Mouse (Mus musculus): ENCODE results near the gene Hbb-bh1. TPM values are rescaled to one million over a fixed set of nuclear protein-coding genes. Genes with fewer than 3 reads are reported as not detected.
"Not testable (repeated sequence)": the region's sequence is repeated elsewhere in the genome, so short reads cannot be mapped to it uniquely, and the experiment has no call there.

The Hbb-bh1 gene
- total RNA-seq (2022), result not detected

DNA sequence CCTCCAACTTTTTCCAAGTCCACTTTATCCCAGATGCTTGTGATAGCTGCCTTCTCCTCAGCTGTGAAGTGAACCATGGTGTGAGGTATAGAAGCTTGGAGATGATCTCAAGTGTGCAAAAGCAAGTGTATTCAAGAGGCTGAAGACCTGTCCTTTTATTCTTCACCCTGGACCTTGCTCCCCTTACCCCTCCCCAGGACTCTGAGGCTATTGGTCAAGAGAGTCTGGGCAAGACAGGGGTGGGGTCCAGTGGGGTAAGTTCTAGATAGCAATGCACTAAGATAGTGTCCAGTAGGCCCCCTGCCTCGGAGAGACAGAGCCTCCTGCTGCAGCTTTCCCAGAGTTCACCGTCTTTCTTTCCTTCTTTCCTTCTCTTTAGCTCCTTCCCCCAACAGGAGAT, at the start of gene Hbb-bh1:
Gene Hbb-bh1, minus strand, starts transcription at position 131 of the 400 bp plus-strand sequence.
- no peak for DNase-seq (ENCODE audit: low spot score in 2 of 2)

DNA sequence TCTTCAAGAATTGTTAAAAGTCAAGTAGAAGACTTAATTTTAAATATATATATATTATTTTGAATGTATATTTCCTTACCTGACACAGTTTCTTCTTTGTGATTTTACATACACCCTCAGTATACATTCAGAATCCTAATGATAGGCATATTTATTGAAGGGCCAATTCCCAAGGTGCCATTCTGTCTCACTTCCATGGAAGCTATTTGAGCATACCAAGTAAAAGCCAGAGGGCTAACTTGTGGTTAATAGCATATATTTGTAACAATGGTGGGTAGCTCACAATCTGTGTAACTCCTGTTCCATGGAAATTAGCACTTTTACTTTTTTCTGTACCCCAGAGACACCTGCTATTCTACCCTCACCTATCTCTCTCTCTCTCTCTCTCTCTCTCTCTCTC, 43.2 kb upstream of the Hbb-bh1 start, which contains the start of gene Olfr66:
Gene Olfr66, minus strand, starts transcription at position 101 of the 400 bp plus-strand sequence.
- no peak for DNase-seq (ENCODE audit: low spot score in 2 of 2)

DNA sequence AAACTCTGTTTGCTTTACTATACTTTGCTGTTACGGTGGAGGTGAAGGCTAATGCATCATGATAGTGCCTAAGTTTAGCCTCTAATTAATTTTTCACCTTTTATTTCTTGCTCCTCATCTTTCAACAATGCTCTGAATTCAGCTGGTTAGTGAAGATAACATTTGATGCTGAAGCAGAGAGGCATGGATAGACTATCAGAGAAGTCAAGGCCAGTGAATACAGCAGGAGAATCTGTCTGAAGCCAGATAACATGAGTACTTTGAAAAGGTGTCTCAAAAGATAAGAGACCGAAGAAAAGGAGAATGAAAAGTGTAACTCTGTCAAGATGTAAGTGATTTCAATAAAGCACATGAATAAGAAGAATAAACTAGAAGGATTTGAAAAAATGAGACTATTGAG, 34.1 kb upstream of the Hbb-bh1 start:
- no peak for DNase-seq (ENCODE audit: low spot score in 2 of 2)

DNA sequence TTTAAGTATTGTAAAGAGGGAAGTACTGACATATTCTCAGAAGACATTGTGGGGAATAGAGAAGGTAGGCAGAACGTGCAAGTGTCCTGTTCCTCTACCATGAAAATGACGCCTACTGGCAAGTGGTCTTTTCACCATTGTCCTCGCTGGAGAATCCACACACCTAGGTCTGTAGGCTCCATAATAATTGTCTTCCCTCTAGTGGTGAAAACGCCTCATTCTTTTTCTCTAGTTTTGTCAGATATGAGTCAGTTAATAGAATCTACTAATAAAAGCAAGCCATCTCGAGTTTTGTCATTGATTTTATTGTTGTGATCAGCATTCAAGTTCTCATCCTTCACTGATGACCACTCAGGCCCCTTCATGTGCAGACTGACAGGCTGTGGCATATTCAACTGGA, 31.5 kb upstream of the Hbb-bh1 start:
- no peak for DNase-seq (ENCODE audit: low spot score in 2 of 2)

DNA sequence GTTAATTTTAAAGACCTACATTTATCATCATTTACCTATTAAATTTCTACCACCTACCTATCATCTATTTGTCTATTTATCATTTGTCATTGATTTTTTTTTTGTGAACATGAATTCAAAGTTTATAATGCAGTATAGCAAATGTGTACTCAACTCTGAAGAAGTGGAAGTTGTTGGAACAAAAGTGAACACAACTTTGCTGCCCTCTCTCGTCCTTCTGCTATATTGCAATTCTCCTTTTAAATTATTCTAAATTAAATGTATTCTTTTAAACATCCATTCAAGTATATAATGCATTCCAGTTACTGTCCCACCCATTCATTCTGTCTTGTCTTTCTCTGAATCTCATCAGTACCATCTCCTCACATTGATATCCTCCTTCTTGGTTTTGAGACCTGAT, 30.1 kb upstream of the Hbb-bh1 start:
- no peak for DNase-seq (ENCODE audit: low spot score in 2 of 2)

DNA sequence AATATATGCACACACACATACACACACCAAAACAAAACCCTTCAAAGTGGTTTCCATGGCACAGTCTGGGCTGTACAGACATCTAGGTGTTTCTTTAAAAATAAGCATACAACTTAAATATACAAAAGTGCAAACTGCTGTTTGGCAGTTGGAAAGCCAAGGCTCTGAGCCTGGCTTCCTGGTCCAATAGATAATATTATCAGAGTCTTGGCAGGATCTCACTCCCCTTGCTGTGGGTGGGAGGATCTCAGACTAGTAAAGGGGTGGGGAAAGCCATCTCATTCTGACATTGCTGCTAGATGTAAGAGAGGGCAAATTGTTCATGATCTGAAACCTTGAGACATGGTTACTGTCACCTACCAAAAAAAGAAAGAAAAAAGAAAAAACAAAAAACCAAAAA, 27.7 kb upstream of the Hbb-bh1 start:
- DNase-seq (ENCODE audit: low spot score in 2 of 2), result no peak

DNA sequence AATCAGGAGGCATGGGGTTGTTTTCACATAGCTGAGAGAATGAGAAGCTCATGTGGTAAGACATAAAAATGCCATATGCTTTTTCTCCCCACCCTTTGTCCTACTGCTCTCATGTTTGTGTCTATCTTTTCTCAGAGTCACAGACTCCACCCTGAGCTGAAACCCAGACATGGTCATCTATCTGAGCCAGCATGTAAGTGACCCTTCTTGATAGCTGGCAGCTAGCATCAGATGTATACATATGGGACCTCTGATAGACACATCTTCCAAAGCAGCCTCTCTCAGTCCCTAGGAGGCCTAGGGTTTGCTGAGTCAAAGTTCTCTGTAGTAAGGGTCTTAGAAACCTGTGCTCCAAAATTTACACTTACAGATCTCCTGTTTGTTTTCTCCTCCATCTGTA, 22.8 kb upstream of the Hbb-bh1 start:
- no peak for DNase-seq (ENCODE audit: low spot score in 2 of 2)

DNA sequence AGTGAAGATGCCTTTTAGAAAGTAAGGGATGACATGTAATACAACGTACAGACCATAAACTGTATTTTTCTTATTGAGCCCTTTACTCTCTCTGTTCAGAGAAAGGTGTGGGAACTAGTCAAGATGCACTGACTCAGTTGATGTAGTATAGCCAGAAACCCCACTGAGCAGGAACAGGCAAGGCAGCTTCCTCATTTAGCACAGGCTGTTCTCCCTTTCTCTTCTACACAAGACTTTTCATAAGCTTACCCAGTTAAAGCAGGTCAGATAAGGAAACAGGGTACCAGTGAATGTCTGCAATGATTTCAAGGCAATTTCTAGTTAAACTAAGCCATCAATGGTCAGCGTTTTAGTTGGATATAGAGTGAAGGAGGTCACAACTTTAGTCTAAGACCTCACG, 18.6 kb upstream of the Hbb-bh1 start:
- no peak for DNase-seq (ENCODE audit: low spot score in 2 of 2)

DNA sequence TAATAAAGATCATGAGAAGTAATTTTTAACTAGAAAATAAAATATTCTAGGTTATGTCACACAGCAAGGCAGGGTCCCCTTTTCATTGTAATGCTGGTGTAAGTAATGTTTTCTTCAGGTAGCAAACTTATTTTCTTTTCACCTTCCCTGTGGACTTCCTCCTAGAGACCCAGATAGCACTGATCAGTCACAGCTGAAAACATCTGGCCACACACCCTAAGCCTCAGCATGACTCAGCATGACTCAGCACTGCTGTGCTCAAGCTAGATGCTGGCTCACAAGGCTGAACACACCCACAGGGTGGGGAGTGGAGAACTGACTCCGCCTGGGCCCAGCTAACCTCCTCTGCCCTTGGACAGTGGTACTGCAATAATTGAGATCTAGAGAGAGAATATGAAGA, 17.9 kb upstream of the Hbb-bh1 start:
- DNase-seq (ENCODE audit: low spot score in 2 of 2), result no peak

DNA sequence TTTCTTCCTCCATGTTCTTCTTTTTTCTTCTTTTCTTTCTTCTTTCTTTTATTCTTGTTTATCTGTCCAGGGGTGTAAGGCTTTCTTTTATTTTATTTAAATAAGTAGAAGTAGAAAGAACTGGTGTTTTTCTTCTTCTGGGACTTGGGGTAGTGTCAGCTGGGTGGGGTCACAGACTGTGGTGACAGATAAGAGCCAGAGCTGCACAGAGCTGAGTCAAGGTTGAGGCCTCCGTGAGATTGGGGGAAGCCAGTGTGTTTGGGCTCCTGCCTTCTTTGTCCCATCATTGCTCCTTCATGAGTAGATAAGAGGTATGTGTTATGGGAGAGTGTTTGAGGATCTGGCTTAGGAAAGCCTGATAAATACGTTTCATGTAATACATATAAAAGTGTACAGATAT, 16.1 kb upstream of the Hbb-bh1 start:
- no peak for DNase-seq (ENCODE audit: low spot score in 2 of 2)

DNA sequence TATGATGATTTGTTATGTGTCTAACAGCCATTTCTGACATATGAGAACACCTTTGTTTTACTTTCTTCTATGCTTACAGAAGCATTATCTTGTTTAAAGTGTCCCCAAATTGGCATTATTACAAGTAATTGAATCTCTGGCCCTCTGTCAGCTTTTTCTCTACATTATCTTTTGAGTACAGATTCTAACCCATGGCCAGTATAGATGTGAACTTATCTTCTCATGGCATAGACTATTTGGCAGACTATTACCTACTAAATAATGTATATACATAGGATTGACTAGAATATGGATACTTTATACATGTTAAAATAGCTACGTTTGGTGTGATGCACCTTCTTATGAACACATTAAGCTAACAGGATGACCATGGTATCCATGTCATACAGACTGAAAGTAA, 11.7 kb upstream of the Hbb-bh1 start:
- DNase-seq (ENCODE audit: low spot score in 2 of 2), result no peak

DNA sequence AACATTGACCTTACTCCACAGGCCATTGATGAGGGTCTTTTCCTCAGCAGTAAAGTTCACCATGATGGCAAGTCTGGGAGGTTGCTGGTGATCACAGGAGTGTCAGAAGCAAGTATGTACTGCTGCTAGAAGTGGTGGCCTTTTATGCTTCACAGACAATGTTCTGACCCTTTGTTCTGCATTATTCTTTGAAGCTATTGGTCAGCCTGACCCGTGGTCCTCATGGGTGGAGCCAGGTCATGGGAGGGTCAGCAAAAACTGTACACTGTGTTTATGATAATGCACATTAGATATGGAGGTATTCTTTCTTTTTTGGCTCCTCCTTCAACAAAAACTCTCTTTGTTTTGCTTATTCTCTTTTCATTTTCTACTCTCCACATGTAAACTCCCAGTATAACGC, 10.1 kb upstream of the Hbb-bh1 start, which contains the start of gene Hbb-y:
Gene Hbb-y, minus strand, starts transcription at position 127 of the 400 bp plus-strand sequence.
- DNase-seq (ENCODE audit: low spot score in 2 of 2), result no peak

DNA sequence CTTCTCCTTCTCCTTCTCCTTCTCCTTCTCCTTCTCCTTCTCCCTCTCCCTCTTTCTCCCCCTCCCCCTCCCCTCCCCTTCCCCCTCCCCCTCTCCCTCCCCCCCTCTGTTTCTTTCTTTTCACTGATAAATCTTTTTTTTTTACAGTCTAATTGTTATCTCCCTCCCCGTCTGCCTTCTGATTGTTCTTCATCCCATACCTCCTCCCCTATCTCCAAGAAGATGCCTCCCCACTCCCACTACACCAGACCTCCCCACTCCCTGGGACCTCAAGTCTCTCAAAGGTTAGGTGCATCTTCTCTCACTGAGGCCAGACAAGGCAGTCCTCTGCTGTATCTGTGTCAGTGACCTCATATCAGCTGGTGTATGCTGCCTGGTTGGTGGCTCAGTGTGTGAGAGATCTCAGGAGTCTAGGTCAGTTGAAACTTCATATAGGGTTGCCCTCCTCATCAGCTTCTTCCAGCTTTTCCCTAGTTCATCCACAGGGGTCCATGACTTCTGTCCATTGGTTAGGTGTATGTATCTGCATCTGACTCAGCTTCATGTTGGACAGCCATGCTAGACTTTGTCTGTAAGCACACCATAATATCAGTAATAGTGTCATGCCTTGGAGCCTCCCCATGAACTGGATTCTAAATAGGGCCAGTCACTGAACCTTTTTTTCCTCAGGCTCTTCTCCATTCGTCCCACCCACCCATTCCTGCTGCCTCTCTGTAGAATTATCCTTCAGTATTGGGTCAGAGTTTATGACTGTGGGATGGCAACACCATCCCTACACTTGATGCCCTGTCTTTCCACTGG, 1.8 kb upstream of the Hbb-bh1 start:
- DNase-seq (ENCODE audit: low spot score in 2 of 2), result no peak

DNA sequence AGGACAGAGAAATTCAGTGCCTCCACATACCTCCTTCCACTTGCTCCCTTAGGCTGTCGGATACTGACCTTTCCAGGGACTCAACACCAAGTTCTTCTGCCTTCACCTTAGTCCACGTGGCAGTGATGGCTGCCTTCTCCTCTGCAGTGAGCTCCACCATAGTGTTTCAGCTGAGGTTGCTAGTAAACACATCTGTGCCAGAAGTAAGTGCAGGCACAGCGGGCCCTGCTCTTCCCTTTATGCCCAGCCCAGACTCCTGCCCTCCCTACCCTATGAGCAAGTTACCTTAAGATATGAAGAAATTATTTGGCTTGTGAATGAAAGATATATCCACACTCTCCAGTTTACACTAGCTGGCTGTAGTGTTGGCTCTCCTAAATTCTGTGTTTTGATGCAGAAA, 2.7 kb downstream of the Hbb-bh1 start, which contains the start of gene Hbb-bh2:
Gene Hbb-bh2, minus strand, starts transcription at position 253 of the 400 bp plus-strand sequence.
- DNase-seq (ENCODE audit: low spot score in 2 of 2), result no peak

DNA sequence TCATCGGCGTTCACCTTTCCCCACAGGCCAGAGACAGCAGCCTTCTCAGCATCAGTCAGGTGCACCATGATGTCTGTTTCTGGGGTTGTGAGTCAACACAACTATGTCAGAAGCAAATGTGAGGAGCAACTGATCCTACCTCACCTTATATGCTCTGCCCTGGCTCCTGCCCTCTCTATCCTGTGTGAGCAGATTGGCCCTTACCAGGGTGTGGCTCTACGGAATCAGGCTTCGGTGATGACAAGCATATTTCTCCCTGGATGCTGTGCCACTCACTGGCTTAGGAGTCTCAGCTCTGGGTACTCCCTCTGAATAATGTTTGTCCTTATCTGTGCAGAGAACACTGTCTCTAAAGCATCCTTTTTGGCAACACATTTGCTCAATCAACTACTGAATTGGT, 15.2 kb downstream of the Hbb-bh1 start, which contains the start of gene Hbb-bs:
Gene Hbb-bs, minus strand, starts transcription at position 289 of the 400 bp plus-strand sequence.
- no peak for DNase-seq (ENCODE audit: low spot score in 2 of 2)

DNA sequence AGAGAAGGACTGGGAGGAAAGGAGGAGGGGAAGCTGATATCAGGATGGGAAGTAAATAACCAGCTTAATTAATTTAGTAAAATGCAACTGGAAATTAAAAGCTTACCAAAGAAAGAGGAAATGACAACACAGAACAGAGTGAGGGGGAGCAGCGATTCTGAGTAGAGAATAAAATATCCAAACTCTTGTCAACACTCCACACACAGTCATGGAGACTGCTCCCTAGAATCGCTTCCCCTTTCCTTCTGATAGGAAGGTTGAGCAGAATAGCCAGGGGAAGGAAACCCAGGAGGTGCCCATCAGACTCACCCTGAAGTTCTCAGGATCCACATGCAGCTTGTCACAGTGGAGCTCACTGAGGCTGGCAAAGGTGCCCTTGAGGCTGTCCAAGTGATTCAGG, 15.8 kb downstream of the Hbb-bh1 start:
- DNase-seq (ENCODE audit: low spot score in 2 of 2), result not testable (repeated sequence)

DNA sequence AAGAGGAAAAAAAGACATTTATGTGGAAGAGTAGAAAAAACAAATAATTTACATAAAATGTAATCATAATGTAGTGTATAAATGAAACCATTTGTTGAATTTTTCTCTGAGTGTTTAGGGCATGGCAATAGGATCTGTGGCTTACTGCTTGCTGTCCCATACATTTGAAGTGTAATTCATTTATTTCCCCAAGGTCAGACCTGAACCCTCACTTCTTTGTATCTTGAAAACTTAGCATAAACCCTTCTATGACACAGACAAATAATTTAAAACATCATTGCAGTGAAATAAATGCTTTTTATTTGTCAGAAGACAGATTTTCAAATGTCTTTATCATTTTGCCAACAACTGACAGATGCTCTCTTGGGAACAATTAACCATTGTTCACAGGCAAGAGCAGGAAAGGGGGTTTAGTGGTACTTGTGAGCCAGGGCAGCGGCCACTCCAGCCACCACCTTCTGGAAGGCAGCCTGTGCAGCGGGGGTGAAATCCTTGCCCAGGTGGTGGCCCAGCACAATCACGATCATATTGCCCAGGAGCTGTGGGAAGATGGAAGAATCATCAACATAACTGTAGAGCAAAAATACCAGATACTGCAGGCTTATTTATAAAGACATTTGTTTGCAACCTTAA, 16.6 kb downstream of the Hbb-bh1 start:
- no peak for DNase-seq (ENCODE audit: low spot score in 2 of 2)

DNA sequence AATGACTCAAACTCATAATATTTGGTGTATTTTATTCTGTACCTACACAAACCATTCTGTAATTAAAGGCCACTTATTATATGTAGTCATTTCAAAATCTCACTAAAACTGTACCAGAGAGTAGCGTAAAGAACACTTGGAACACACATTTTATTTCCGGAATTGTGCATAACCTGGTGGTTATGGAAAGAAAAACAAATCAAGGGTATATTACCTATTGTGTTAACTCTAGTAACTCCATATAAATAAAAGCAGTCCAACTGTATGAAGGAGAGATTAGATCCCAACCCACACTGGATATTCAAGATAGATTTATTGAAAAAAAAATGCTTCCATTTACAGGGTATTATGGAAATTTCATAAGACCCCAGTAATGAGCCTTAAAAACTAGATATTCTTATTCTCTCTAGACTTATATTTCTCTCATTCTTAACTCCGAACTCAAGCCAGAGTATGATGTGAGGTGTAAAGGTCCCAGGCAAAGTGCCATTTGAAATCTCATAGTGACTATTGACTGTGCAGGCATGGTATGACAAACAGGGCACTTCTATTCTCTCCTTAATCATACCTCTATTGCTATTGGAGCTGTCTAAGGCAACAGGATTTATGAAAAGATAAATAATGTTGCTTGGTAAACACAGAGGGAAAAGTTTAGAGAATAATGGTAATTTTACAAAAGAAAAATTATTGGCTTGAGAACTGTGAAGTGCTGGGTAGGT, 17.3 kb downstream of the Hbb-bh1 start:
- DNase-seq (ENCODE audit: low spot score in 2 of 2), result no peak

DNA sequence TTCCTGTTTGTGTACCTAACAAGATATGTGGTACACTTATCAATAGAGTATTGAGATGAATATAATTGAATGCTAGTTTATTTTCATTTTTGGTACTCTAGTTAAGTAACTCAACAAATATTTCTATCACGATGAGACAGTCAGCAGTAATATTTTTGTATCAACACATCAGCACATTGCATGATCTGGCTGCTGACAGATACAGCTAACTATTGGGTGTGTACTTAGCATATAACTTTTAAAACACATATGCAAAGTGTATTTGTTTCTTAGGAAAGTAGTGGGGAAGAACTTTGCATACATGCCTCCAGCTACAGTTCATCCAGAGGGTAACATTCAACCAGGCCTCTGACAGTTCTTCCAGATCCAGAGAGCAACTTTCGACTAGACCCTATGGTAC, 18.4 kb downstream of the Hbb-bh1 start:
- no peak for DNase-seq (ENCODE audit: low spot score in 2 of 2)

DNA sequence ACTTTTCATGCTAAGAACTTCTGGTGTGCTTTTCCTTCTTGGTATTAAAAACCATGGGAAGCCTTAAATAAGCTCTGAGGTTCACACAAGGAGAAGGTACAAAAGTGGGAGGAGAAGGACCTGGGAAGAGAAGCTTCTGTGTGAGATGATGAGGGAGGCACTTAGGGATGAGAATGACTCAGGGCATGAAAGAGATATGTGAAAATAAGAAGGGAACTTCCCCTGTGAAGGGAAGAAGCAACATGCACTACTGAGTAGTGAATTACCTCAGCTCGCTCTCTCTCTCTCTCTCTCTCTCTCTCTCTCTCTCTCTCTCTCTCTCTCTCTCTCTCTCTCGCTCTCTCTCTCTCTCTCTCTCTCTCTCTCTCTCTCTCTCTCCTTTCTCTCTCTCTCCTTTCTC, 27.9 kb downstream of the Hbb-bh1 start:
- DNase-seq (ENCODE audit: low spot score in 2 of 2), result not testable (repeated sequence)

DNA sequence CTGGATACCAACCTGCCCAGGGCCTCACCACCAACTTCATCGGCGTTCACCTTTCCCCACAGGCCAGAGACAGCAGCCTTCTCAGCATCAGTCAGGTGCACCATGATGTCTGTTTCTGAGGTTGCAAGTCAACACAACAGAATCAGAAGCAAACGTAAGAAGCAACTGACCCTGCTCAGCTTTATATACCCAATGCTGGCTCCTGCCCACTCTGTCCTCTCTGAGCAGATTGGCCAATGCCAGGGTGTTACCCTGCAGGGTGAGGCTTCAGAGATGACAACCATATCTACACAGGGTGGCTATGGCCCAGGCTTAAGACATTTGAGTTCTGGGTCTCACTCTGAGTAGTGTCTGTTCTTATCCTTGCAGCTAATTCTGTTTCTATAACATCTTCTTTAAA, 29.2 kb downstream of the Hbb-bh1 start, which contains the start of gene Hbb-bt:
Gene Hbb-bt, minus strand, starts transcription at position 231 of the 400 bp plus-strand sequence.
- no peak for DNase-seq (ENCODE audit: low spot score in 2 of 2)

DNA sequence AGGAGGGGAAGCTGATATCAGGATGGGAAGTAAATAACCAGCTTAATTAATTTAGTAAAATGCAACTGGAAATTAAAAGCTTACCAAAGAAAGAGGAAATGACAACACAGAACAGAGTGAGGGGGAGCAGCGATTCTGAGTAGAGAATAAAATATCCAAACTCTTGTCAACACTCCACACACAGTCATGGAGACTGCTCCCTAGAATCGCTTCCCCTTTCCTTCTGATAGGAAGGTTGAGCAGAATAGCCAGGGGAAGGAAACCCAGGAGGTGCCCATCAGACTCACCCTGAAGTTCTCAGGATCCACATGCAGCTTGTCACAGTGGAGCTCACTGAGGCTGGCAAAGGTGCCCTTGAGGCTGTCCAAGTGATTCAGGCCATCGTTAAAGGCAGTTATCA, 29.8 kb downstream of the Hbb-bh1 start:
- not testable (repeated sequence) for DNase-seq (ENCODE audit: low spot score in 2 of 2)

All from layer of hippocampus, adult 8-10 months (tissue).